Comparison of ENCODE assay signal across 17 mouse cellular contexts in genomic region chr7:66743377-66743781, GRCm38 (mm10). TPM values are rescaled to one million over a fixed set of nuclear protein-coding genes. Genes with fewer than 3 reads are reported as not detected.
A peak's percentile ranks its signal among the peaks of the same experiment; 100 is the strongest.
DNase-seq lines count a peak whose midpoint lies in the region; ATAC-seq and TF ChIP-seq lines count a peak whose summit lies in the region.
"Had no signal": no experiment of that assay in that cellular context is flagged by ENCODE, and none has a peak within 500 bp of the region (broad histone marks: within the 10 kb centered on the region; RNA-seq: fewer than 3 reads in every experiment).

Cers3 (plus strand) TSS chr7:66743504.

- H3K27me3 ChIP-seq in testis, adult 2 months (ENCODE audit: control insufficient read depth, insufficient read depth, low read length) = no peaks in the 10 kb centered on the region
- H3K27me3 ChIP-seq in intestine, embryonic 15.5 days (replicated peaks) = no peaks in the 10 kb centered on the region

- ATAC-seq in intestine, embryonic 15.5 days = peak; percentile 71
- ATAC-seq in megakaryocyte progenitor cell, adult 5-6 weeks (replicated peaks; ENCODE audit: poor library complexity) = no peak
- ATAC-seq: hindbrain, postnatal 0 days had no signal

- H3K9me3 ChIP-seq in intestine, embryonic 15.5 days = no peaks in the 10 kb centered on the region
- H3K9me3 ChIP-seq: G1E had no signal

- no peak for DNase-seq in testis, postnatal 14 days (ENCODE audit: low spot score)
- DNase-seq in lung, postnatal 10 days = peak; percentile 6
- no peak for DNase-seq in left cerebral cortex, postnatal 4 days
- DNase-seq in adrenal gland, postnatal 10 days = no peak
- DNase-seq: B cell, adult 2 months; cerebellum, postnatal 14 days; heart, postnatal 10 days; kidney, postnatal 25 days; layer of hippocampus, postnatal 36 days; midbrain, embryonic 14.5 days; thymus, adult 2 months had no signal

- no peak for TF ChIP-seq POLR2A in testis, adult 2 months (IDR thresholded peaks at IDR 0.05; ENCODE audit: control insufficient read depth, low read depth, low read length)

- 0 out of 2 replicates have a peak within 1 kb of the TSS, but pooled peaks have one; percentile 22 for H3K4me2 ChIP-seq in intestine, embryonic 15.5 days (replicated peaks)

- no peaks in the 10 kb centered on the region; the same call in 1 of the 2 replicates for H3K36me3 ChIP-seq in testis, adult 2 months (ENCODE audit: control insufficient read depth, insufficient read depth, low read length)
- no peaks in the 10 kb centered on the region for H3K36me3 ChIP-seq in intestine, embryonic 15.5 days
- H3K36me3 ChIP-seq: G1E had no signal

- H3K4me1 ChIP-seq in testis, adult 2 months (ENCODE audit: control insufficient read depth, insufficient read depth, low read length) = no peaks in the 10 kb centered on the region
- peaks cover 5% of the 10 kb centered on the region; the same call in 1 of the 2 replicates for H3K4me1 ChIP-seq in intestine, embryonic 15.5 days (replicated peaks)

- no peak within 1 kb of the TSS for H3K4me3 ChIP-seq in testis, adult 2 months (ENCODE audit: control insufficient read depth, low read depth, low read length)
- H3K4me3 ChIP-seq in intestine, embryonic 15.5 days (replicated peaks) = no peak within 1 kb of the TSS

- H3K9ac ChIP-seq in intestine, embryonic 15.5 days = no peak within 1 kb of the TSS

- intact Hi-C loops in left cerebral cortex, postnatal 4 days (cut with DNase I) = no loop called here

- WGBS in intestine, embryonic 15.5 days = 57% methylated on average over 9 of the region's 9 CpGs

- no peak within 1 kb of the TSS for H3K27ac ChIP-seq in testis, adult 2 months (ENCODE audit: control insufficient read depth, insufficient read depth, low read depth, low read length)
- no peak within 1 kb of the TSS for H3K27ac ChIP-seq in intestine, embryonic 15.5 days
- H3K27ac ChIP-seq: hindbrain, postnatal 0 days had no signal

- TF ChIP-seq CTCF in testis, adult 2 months (IDR thresholded peaks at IDR 0.05; ENCODE audit: control insufficient read depth, insufficient read depth, insufficient replicate concordance, low read depth, low read length) = no peak

RNA-seq across cellular contexts. Expression of gene Cers3, which starts in this region (rescaled TPM):
- 41.7 and 69.7 TPM in 2 replicates for polyA plus RNA-seq in testis, adult 2 months (2012; rRNA removed)
- 1.7 and 1.8 TPM in 2 replicates for polyA plus RNA-seq in intestine, embryonic 15.5 days (2015; fragmentation: Nextera tagmentation; extraction: Ambion mirVana)
- 1 to 10 TPM; 1.2 to 1.6 TPM for total RNA-seq in left cerebral cortex, postnatal 4 days (2021)
- under 1 TPM in 1 of 2 experiments, not detected in 1; 0.12 TPM for total RNA-seq in adrenal gland, postnatal 10 days (2021)
- total RNA-seq in megakaryocyte progenitor cell, adult 5-6 weeks (2015) = 0.29 TPM in 1 of 2 replicates, not detected in the other
- not detected in 2 replicates for total RNA-seq in megakaryocyte progenitor cell, adult 5-6 weeks (2017)
- polyA plus RNA-seq: small intestine, adult 2 months had no signal

Comparison
In these comparisons a context has a peak if more than half of its experiments do, and no peak if none do; other contexts are left out.
1. RNA of gene Cers3 (polyA plus RNA-seq): 41.7 to 69.7 TPM in testis, adult 2 months; 1.7 to 1.8 TPM in intestine, embryonic 15.5 days; every median in the first group is over 10 times any median in the second.